Mouse (Mus musculus): ENCODE measurements around the gene Raet1e.
"Not testable (repeated sequence)": the region's sequence is repeated elsewhere in the genome, so short reads cannot be mapped to it uniquely, and the experiment has no call there.

- not testable (repeated sequence) for TF ChIP-seq MAFK (IDR thresholded peaks at IDR 0.05; ENCODE audit: insufficient read depth, low read depth, low read length); HCFC1 (IDR thresholded peaks at IDR 0.05; ENCODE audit: borderline replicate concordance, insufficient read depth, low read length)
Measured at GRCm38 (mm10) chr10:22413702-22414494, 255.5 kb downstream of the Raet1e start.
